Mouse (Mus musculus): ENCODE measurements around the gene Txnrd1. TPM values are rescaled to one million over a fixed set of nuclear protein-coding genes. Genes with fewer than 3 reads are reported as not detected.

Txnrd1 gene
- total and polyA plus RNA-seq, 2 experiments from 2014 or later, result 64.8 to 80.0 TPM

GRCm38 (mm10) chr10:82901436-82901835 is 67.7 kb downstream of the Txnrd1 start:
- peak; percentile 89 for TF ChIP-seq CTCF (IDR thresholded peaks at IDR 0.05; ENCODE audit: low read depth)
- H3K27ac ChIP-seq, result no peak overlapping the region
- WGBS, result 4% methylated on average over 7 of the region's 7 CpGs

DNA sequence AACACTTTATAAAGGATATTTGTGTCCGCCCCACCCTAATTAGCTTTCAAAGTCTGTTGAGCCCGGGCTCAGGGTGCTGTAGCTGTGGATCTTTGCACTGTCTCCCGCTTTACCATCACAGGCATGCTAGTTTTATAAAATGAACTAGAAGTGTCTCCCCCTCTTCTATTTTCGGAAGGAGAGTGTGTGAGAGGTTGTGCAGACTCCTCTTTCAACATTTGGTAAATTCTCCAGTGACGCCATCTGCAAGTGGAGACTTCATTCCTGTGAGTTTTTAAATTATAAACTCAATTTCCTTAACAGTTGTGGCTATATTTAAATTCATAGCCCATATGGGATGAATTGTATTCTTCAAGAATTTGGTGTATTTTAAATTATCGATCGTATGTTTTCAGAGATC is 74.8 kb downstream of the Txnrd1 start:
- H3K4me3 ChIP-seq (ENCODE audit: low read length), result no peak overlapping the region
- WGBS, result 87% methylated on average over 7 of the region's 7 CpGs
- ATAC-seq (no peak), DNase-seq (ENCODE audit: low spot score) (no peak)
- TF ChIP-seq CTCF (IDR thresholded peaks at IDR 0.05; ENCODE audit: low read depth), result no peak
- H3K4me1 ChIP-seq (ENCODE audit: insufficient read depth, low read length), result no peaks in the 10 kb centered on the region
- no peak overlapping the region for H3K9ac ChIP-seq (replicated peaks; ENCODE audit: low read length)
- no peak overlapping the region for H3K27ac ChIP-seq
- H3K9me3 ChIP-seq (ENCODE audit: low read length), result no peaks in the 10 kb centered on the region
- no peaks in the 10 kb centered on the region for H3K36me3 ChIP-seq (ENCODE audit: insufficient read depth, low read length)
- no peak overlapping the region for H3K4me2 ChIP-seq (ENCODE audit: low read depth, low read length)
- no peaks in the 10 kb centered on the region for H3K27me3 ChIP-seq (ENCODE audit: insufficient read depth, low read length)

More at GRCm38 (mm10) chr10:82901436-82901835, 67.7 kb downstream of the Txnrd1 start:
- DNase-seq (ENCODE audit: low spot score) (peak; percentile 79), ATAC-seq (peak; percentile 55; the same call in 1 of the 2 replicates)
- no peaks in the 10 kb centered on the region for H3K9me3 ChIP-seq (ENCODE audit: low read length)
- no peak overlapping the region for H3K4me2 ChIP-seq (ENCODE audit: low read depth, low read length)
- peaks cover 16% of the 10 kb centered on the region for H3K36me3 ChIP-seq (ENCODE audit: insufficient read depth, low read length)
- 0 out of 2 replicates have a peak, but pooled peaks cover 7% of the 10 kb centered on the region for H3K4me1 ChIP-seq (ENCODE audit: insufficient read depth, low read length)
- H3K27me3 ChIP-seq (ENCODE audit: insufficient read depth, low read length), result no peaks in the 10 kb centered on the region
- H3K9ac ChIP-seq (replicated peaks; ENCODE audit: low read length), result no peak overlapping the region
- H3K4me3 ChIP-seq (ENCODE audit: low read length), result no peak overlapping the region

GRCm38 (mm10) chr10:82909382-82909781 is 75.6 kb downstream of the Txnrd1 start:
- peak; percentile 88 for TF ChIP-seq CTCF (IDR thresholded peaks at IDR 0.05; ENCODE audit: low read depth)
- Histone ChIP-seq H3K4me1 (ENCODE audit: insufficient read depth, low read length) (no peaks in the 10 kb centered on the region), H3K27me3 (ENCODE audit: insufficient read depth, low read length) (no peaks in the 10 kb centered on the region), H3K4me3 (ENCODE audit: low read length) (no peak overlapping the region), H3K36me3 (ENCODE audit: insufficient read depth, low read length) (no peaks in the 10 kb centered on the region), H3K9me3 (ENCODE audit: low read length) (no peaks in the 10 kb centered on the region), H3K27ac (no peak overlapping the region), H3K9ac (replicated peaks; ENCODE audit: low read length) (no peak overlapping the region), H3K4me2 (ENCODE audit: low read depth, low read length) (peak overlapping the region; percentile 42)
- peak; percentile 83 for DNase-seq (ENCODE audit: low spot score)
- WGBS, result 13% methylated on average over 9 of the region's 9 CpGs
- 0 out of 2 replicates have a peak, but pooled peaks have one; percentile 37 for ATAC-seq

GRCm38 (mm10) chr10:82910198-82910597 is 76.4 kb downstream of the Txnrd1 start:
- ATAC-seq (no peak), DNase-seq (ENCODE audit: low spot score) (no peak)
- Histone ChIP-seq H3K4me2 (ENCODE audit: low read depth, low read length) (no peak overlapping the region), H3K4me3 (ENCODE audit: low read length) (no peak overlapping the region), H3K27ac (no peak overlapping the region), H3K4me1 (ENCODE audit: insufficient read depth, low read length) (no peaks in the 10 kb centered on the region), H3K36me3 (ENCODE audit: insufficient read depth, low read length) (no peaks in the 10 kb centered on the region), H3K9ac (replicated peaks; ENCODE audit: low read length) (no peak overlapping the region), H3K9me3 (ENCODE audit: low read length) (no peaks in the 10 kb centered on the region), H3K27me3 (ENCODE audit: insufficient read depth, low read length) (no peaks in the 10 kb centered on the region)
- 79% methylated on average over 3 of the region's 3 CpGs for WGBS
- peak; percentile 60 for TF ChIP-seq CTCF (IDR thresholded peaks at IDR 0.05; ENCODE audit: low read depth)

GRCm38 (mm10) chr10:82913238-82913637 is 79.5 kb downstream of the Txnrd1 start:
- no peak for TF ChIP-seq CTCF (IDR thresholded peaks at IDR 0.05; ENCODE audit: low read depth)
- WGBS, result 85% methylated on average over 4 of the region's 4 CpGs
- ATAC-seq, result no peak

DNA sequence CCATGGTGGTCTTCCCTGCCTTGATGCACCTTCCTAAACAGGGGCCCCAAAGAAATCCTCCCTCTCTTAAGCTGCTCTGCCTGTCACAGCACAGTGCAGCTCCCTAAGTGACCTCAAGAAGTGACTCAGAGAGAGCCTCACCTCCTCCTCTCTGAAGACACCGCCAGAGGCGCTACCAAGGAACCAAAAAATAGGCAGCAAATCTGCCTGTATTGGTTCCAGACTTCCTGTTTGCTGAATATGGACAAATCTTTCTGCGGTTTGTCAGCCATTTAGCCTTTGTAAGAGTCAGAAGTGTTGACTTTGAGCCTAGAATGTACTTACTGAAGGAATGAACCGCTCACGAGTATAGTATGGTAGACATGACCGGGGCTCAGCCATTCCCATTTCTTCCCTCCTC is 80.0 kb downstream of the Txnrd1 start:
- WGBS, result 90% methylated on average over 6 of the region's 6 CpGs
- Histone ChIP-seq H3K36me3 (ENCODE audit: insufficient read depth, low read length) (no peaks in the 10 kb centered on the region), H3K9ac (replicated peaks; ENCODE audit: low read length) (no peak overlapping the region), H3K27ac (no peak overlapping the region), H3K9me3 (ENCODE audit: low read length) (no peaks in the 10 kb centered on the region), H3K4me1 (ENCODE audit: insufficient read depth, low read length) (no peaks in the 10 kb centered on the region), H3K27me3 (ENCODE audit: insufficient read depth, low read length) (no peaks in the 10 kb centered on the region), H3K4me2 (ENCODE audit: low read depth, low read length) (no peak overlapping the region), H3K4me3 (ENCODE audit: low read length) (no peak overlapping the region)
- ATAC-seq, result no peak
- DNase-seq (ENCODE audit: low spot score), result no peak
- no peak for TF ChIP-seq CTCF (IDR thresholded peaks at IDR 0.05; ENCODE audit: low read depth)

More at GRCm38 (mm10) chr10:82913238-82913637, 79.5 kb downstream of the Txnrd1 start:
- Histone ChIP-seq H3K36me3 (ENCODE audit: insufficient read depth, low read length) (no peaks in the 10 kb centered on the region), H3K9me3 (ENCODE audit: low read length) (no peaks in the 10 kb centered on the region), H3K4me2 (ENCODE audit: low read depth, low read length) (no peak overlapping the region), H3K4me3 (ENCODE audit: low read length) (no peak overlapping the region), H3K9ac (replicated peaks; ENCODE audit: low read length) (no peak overlapping the region), H3K27me3 (ENCODE audit: insufficient read depth, low read length) (no peaks in the 10 kb centered on the region), H3K4me1 (ENCODE audit: insufficient read depth, low read length) (no peaks in the 10 kb centered on the region), H3K27ac (no peak overlapping the region)
- DNase-seq (ENCODE audit: low spot score), result no peak

DNA sequence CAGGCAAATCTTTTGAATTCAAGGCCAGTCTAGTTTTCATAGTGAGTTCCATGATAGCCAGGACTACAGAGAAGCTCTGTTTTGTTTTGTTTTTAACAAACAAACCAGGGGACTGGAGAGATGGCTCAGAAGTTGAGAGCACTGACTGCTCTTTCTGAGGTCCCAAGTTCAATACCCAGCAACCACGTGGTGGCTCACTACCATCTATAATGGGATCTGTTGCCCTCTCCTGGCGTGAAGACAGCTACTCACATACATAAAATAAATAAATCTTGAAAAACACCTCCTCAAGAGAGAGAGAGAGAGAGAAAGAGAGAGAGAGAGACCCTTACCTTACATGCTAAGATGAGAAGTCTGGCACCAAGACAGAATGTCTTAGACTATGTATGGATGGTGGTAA is 84.9 kb downstream of the Txnrd1 start:
- no peak for ATAC-seq
- WGBS, result 68% methylated on average over 2 of the region's 2 CpGs
- no peaks in the 10 kb centered on the region for H3K36me3 ChIP-seq (ENCODE audit: insufficient read depth, low read length)
- no peak overlapping the region for H3K27ac ChIP-seq
- H3K4me1 ChIP-seq (ENCODE audit: insufficient read depth, low read length), result no peaks in the 10 kb centered on the region
- DNase-seq (ENCODE audit: low spot score), result no peak
- H3K9me3 ChIP-seq (ENCODE audit: low read length), result no peaks in the 10 kb centered on the region
- no peak overlapping the region for H3K4me3 ChIP-seq (ENCODE audit: low read length)
- no peak overlapping the region for H3K9ac ChIP-seq (replicated peaks; ENCODE audit: low read length)
- no peak for TF ChIP-seq CTCF (IDR thresholded peaks at IDR 0.05; ENCODE audit: low read depth)
- H3K27me3 ChIP-seq (ENCODE audit: insufficient read depth, low read length), result no peaks in the 10 kb centered on the region
- H3K4me2 ChIP-seq (ENCODE audit: low read depth, low read length), result no peak overlapping the region
